Mouse (Mus musculus): Measurements from ENCODE around the gene Gas7.

DNA sequence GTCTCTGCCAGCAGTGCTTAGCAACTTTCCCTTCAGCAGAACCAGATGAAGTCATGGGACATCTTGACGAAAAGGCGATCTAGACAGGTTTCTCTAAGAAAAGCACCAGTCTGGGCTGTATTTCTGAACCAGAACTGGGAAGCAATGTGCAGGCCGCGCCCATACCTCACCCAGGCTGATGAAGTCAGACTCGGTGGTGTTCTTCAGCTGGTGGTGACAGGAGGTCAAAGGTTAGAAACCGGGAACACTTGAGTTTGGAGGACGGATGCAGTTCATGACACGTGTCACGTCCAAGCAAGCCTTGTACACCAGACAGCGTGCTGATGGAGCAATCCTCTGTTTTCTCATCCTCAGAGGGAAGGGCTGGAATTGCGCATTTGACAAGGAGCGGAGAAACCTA is 32.9 kb downstream of the Gas7 start:
- TF ChIP-seq GATA1 (IDR thresholded peaks at IDR 0.05; ENCODE audit: borderline replicate concordance, low read length) (no peak), FLI1 (IDR thresholded peaks at IDR 0.05; ENCODE audit: low read length) (no peak)

All from megakaryocyte, embryonic 14.5 days (primary cell).